Mouse (Mus musculus) limb, embryonic 14.5 days (tissue): ENCODE data around the gene Nf1. TPM values are rescaled to one million over a fixed set of nuclear protein-coding genes. Genes with fewer than 3 reads are reported as not detected.

Source experiments
- ATAC-seq: fragments of 200-750 bp; cut with Nextera tagmentation; 2 replicates; pipeline ENCODE4 v1.8.0; 2017; ENCODE audit warnings: low read depth, moderate number of reproducible peaks, moderate TSS enrichment; ENCODE audit not compliant: low FRiP score
- DNase-seq: peaks from one replicate; pipeline ENCODE4 v3.0.0-alpha.2; 2015; ENCODE audit warnings: low spot score
- H3K27ac ChIP-seq: fragments of 300-500 bp; sonication (generic); replicated peaks from 2 replicates; pipeline ENCODE4 v1.5.1; 2014; ENCODE audit warnings: low read depth, mild to moderate bottlenecking, low read length, moderate library complexity, mixed read lengths
- H3K27me3 ChIP-seq: fragments of 300-500 bp; sonication (generic); 2 replicates; pipeline ENCODE4 v1.6.1; 2014; ENCODE audit warnings: low read length, mixed read lengths; ENCODE audit not compliant: control insufficient read depth, insufficient read depth
- H3K36me3 ChIP-seq: fragments of 300-500 bp; sonication (generic); 2 replicates; pipeline ENCODE4 v1.6.1; 2014; ENCODE audit warnings: mild to moderate bottlenecking, low read length, moderate library complexity, mixed read lengths; ENCODE audit not compliant: control insufficient read depth, insufficient read depth
- H3K4me1 ChIP-seq: fragments of 300-500 bp; sonication (generic); 2 replicates; pipeline ENCODE4 v1.6.1; 2014; ENCODE audit warnings: antibody characterized with exemption, low read length, mixed read lengths; ENCODE audit not compliant: control insufficient read depth, insufficient read depth
- H3K4me2 ChIP-seq: fragments of 300-500 bp; sonication (generic); replicated peaks from 2 replicates; pipeline ENCODE4 v1.6.1; 2014; ENCODE audit warnings: low read depth, mild to moderate bottlenecking, low read length, moderate library complexity; ENCODE audit not compliant: severe bottlenecking
- H3K4me3 ChIP-seq: fragments of 300-500 bp; sonication (generic); replicated peaks from 2 replicates; pipeline ENCODE4 v1.5.1; 2014; ENCODE audit warnings: low read length
- H3K9ac ChIP-seq: fragments of 300-500 bp; sonication (generic); 2 replicates; pipeline ENCODE4 v1.6.1; 2014; ENCODE audit warnings: mild to moderate bottlenecking, low read depth, low read length, moderate library complexity; ENCODE audit not compliant: severe bottlenecking
- H3K9me3 ChIP-seq: fragments of 300-500 bp; sonication (generic); 2 replicates; pipeline ENCODE4 v1.6.1; 2016; ENCODE audit warnings: low read length; ENCODE audit not compliant: control insufficient read depth
- POLR2A ChIP-seq: fragments of 200-500 bp; IDR thresholded peaks from 2 replicates; pipeline ENCODE4 v1.8.0; 2012; ENCODE audit warnings: inconsistent platforms, mild to moderate bottlenecking, moderate library complexity, borderline replicate concordance; ENCODE audit not compliant: insufficient read depth, insufficient read length; ENCODE audit errors: extremely low read depth
- WGBS: fragments of 180-500 bp; shearing (Covaris S2); extraction: QIAGEN DNeasy Blood & Tissue Kit; methylation state at CpG from one replicate; pipeline ENCODE4 v1.1.7; 2014; 5-methylcytosine and 5-hydroxymethylcytosine counted together
- polyA plus RNA-seq, 2 experiments: library from polyadenylated mRNA; depleted of rRNA in 1 of 2; stranded (reverse) in 1 of 2; unstranded in 1 of 2; fragments of >200 nt; fragmentation: Nextera tagmentation in 1 of 2; extraction: Ambion mirVana in 1 of 2; gene quantifications; 2 replicates each; pipeline versions ENCODE4 v1.2.1 to v1.2.3; 2012 to 2014

Nf1 gene
- polyA plus RNA-seq (2012; rRNA removed) (21.7 and 25.2 TPM in 2 replicates), polyA plus RNA-seq (2014; fragmentation: Nextera tagmentation; extraction: Ambion mirVana) (10.8 and 12.1 TPM in 2 replicates)

GRCm38 (mm10) chr11:79339234-79339807 lies at the start of gene Nf1:
Nf1 (plus strand) TSS chr11:79339693.
- H3K4me1 ChIP-seq: peaks cover 14% of the 10 kb centered on the region
- under 1% methylated on average over 36 of the region's 49 CpGs for WGBS
- H3K4me3 ChIP-seq: peak within 1 kb of the TSS; percentile 89
- peaks cover 11% of the 10 kb centered on the region; the same call in 1 of the 2 replicates for H3K36me3 ChIP-seq
- DNase-seq (peak; percentile 97), ATAC-seq (peak; percentile 94)
- H3K4me2 ChIP-seq: peak within 1 kb of the TSS; percentile 79
- peak within 1 kb of the TSS; percentile 95 for H3K9ac ChIP-seq
- no peaks in the 10 kb centered on the region for H3K27me3 ChIP-seq
- H3K27ac ChIP-seq: peak within 1 kb of the TSS; percentile 93
- H3K9me3 ChIP-seq: no peaks in the 10 kb centered on the region
- TF ChIP-seq POLR2A: peak; percentile 67; the same call in 1 of the 2 replicates

GRCm38 (mm10) chr11:79290473-79290872 lies 49.0 kb upstream of the Nf1 start:
- H3K9me3 ChIP-seq: no peaks in the 10 kb centered on the region
- no peak overlapping the region for H3K4me2 ChIP-seq
- no peak overlapping the region for H3K27ac ChIP-seq
- no peaks in the 10 kb centered on the region for H3K36me3 ChIP-seq
- H3K9ac ChIP-seq: no peak overlapping the region
- no peak for TF ChIP-seq POLR2A
- no peaks in the 10 kb centered on the region for H3K27me3 ChIP-seq
- DNase-seq: peak; percentile 85
- 43% methylated on average over 2 of the region's 2 CpGs for WGBS
- no peak for ATAC-seq
- peaks cover 10% of the 10 kb centered on the region; the same call in 1 of the 2 replicates for H3K4me1 ChIP-seq
- H3K4me3 ChIP-seq: no peak overlapping the region

GRCm38 (mm10) chr11:79291651-79292050 lies 47.8 kb upstream of the Nf1 start:
- H3K36me3 ChIP-seq: no peaks in the 10 kb centered on the region
- H3K27ac ChIP-seq: no peak overlapping the region
- H3K9me3 ChIP-seq: no peaks in the 10 kb centered on the region
- no peak for DNase-seq
- no peak for ATAC-seq
- no peaks in the 10 kb centered on the region for H3K27me3 ChIP-seq
- no peak overlapping the region for H3K4me2 ChIP-seq
- 65% methylated on average over 5 of the region's 5 CpGs for WGBS
- H3K4me3 ChIP-seq: no peak overlapping the region
- no peak for TF ChIP-seq POLR2A
- H3K9ac ChIP-seq: no peak overlapping the region
- peaks cover 10% of the 10 kb centered on the region; the same call in 1 of the 2 replicates for H3K4me1 ChIP-seq

GRCm38 (mm10) chr11:79292130-79292529 lies 47.4 kb upstream of the Nf1 start:
- DNase-seq (no peak), ATAC-seq (no peak)
- no peak overlapping the region for H3K27ac ChIP-seq
- no peaks in the 10 kb centered on the region for H3K9me3 ChIP-seq
- H3K4me3 ChIP-seq: no peak overlapping the region
- H3K4me2 ChIP-seq: no peak overlapping the region
- H3K4me1 ChIP-seq: peaks cover 10% of the 10 kb centered on the region; the same call in 1 of the 2 replicates
- 77% methylated on average over 3 of the region's 3 CpGs for WGBS
- no peaks in the 10 kb centered on the region for H3K36me3 ChIP-seq
- H3K9ac ChIP-seq: no peak overlapping the region
- TF ChIP-seq POLR2A: no peak
- no peaks in the 10 kb centered on the region for H3K27me3 ChIP-seq

GRCm38 (mm10) chr11:79293025-79293424 lies 46.5 kb upstream of the Nf1 start:
- H3K4me2 ChIP-seq: no peak overlapping the region

GRCm38 (mm10) chr11:79293971-79294370 lies 45.5 kb upstream of the Nf1 start:
- Histone ChIP-seq H3K36me3 (no peaks in the 10 kb centered on the region), H3K9me3 (no peaks in the 10 kb centered on the region), H3K4me2 (no peak overlapping the region), H3K4me3 (no peak overlapping the region), H3K4me1 (peaks cover 3% of the 10 kb centered on the region; the same call in 1 of the 2 replicates), H3K27ac (no peak overlapping the region), H3K27me3 (no peaks in the 10 kb centered on the region), H3K9ac (no peak overlapping the region)
- WGBS: 14% methylated on average over 1 of the region's 1 CpGs
- no peak for TF ChIP-seq POLR2A
- no peak for ATAC-seq
- DNase-seq: no peak

More at GRCm38 (mm10) chr11:79293025-79293424, 46.5 kb upstream of the Nf1 start:
- WGBS: 85% methylated on average over 3 of the region's 3 CpGs
- DNase-seq (no peak), ATAC-seq (no peak)
- Histone ChIP-seq H3K27ac (no peak overlapping the region), H3K27me3 (no peaks in the 10 kb centered on the region), H3K9me3 (no peaks in the 10 kb centered on the region), H3K9ac (no peak overlapping the region), H3K4me3 (no peak overlapping the region), H3K4me1 (peaks cover 7% of the 10 kb centered on the region; the same call in 1 of the 2 replicates), H3K36me3 (no peaks in the 10 kb centered on the region)
- no peak for TF ChIP-seq POLR2A
